7 mouse cellular contexts compared by ENCODE assay signal in genomic region chr14:11555061-11555501, GRCm38 (mm10). TPM values are rescaled to one million over a fixed set of nuclear protein-coding genes. Genes with fewer than 3 reads are reported as not detected.
A peak's percentile ranks its signal among the peaks of the same experiment; 100 is the strongest.
DNase-seq lines count a peak whose midpoint lies in the region; ATAC-seq and TF ChIP-seq lines count a peak whose summit lies in the region.

No protein-coding gene starts in this region.

- DNase-seq in testis, postnatal 14 days (ENCODE audit: low spot score): no peak
- DNase-seq in limb, embryonic 11.5 days (ENCODE audit: low spot score): peak; percentile 66

- peaks cover 20% of the 10 kb centered on the region for H3K4me1 ChIP-seq in testis, adult 2 months (ENCODE audit: control insufficient read depth, insufficient read depth, low read length)
- 0 out of 2 replicates have a peak, but pooled peaks cover 1% of the 10 kb centered on the region for H3K4me1 ChIP-seq in cortical plate, adult 2 months (ENCODE audit: control insufficient read depth, insufficient read depth, low read length)
- peaks cover 17% of the 10 kb centered on the region for H3K4me1 ChIP-seq in heart, embryonic 15.5 days (replicated peaks)
- H3K4me1 ChIP-seq in limb, embryonic 11.5 days (ENCODE audit: control insufficient read depth, insufficient read depth, low read length): peaks cover 11% of the 10 kb centered on the region; the same call in 1 of the 2 replicates
- H3K4me1 ChIP-seq in midbrain, embryonic 16.5 days (ENCODE audit: control insufficient read depth, insufficient read depth, low read length): peaks cover 19% of the 10 kb centered on the region

- ATAC-seq in heart, embryonic 15.5 days (replicated peaks; ENCODE audit: insufficient number of reproducible peaks, insufficient read depth, low FRiP score, low read depth): no peak
- no peak for ATAC-seq in limb, embryonic 11.5 days (ENCODE audit: insufficient number of reproducible peaks, low FRiP score, low TSS enrichment, low read depth)
- peak; percentile 9; the same call in 1 of the 2 replicates for ATAC-seq in midbrain, embryonic 16.5 days
- no peak for ATAC-seq in inflammation-experienced regulatory T-cells, adult 6 months

- no peak for TF ChIP-seq CTCF in testis, adult 2 months (IDR thresholded peaks at IDR 0.05; ENCODE audit: control insufficient read depth, insufficient read depth, insufficient replicate concordance, low read depth, low read length)
- TF ChIP-seq CTCF in cortical plate, adult 2 months (IDR thresholded peaks at IDR 0.05; ENCODE audit: extremely low read depth, insufficient read depth, low read length): no peak

- peak overlapping the region; percentile 90 for H3K4me2 ChIP-seq in heart, embryonic 15.5 days
- H3K4me2 ChIP-seq in limb, embryonic 11.5 days (ENCODE audit: low read depth, severe bottlenecking): peak overlapping the region; percentile 95
- H3K4me2 ChIP-seq in midbrain, embryonic 16.5 days (ENCODE audit: low read length): peak overlapping the region; percentile 88

- H3K27ac ChIP-seq in testis, adult 2 months (ENCODE audit: control insufficient read depth, insufficient read depth, low read depth, low read length): peak overlapping the region; percentile 62
- H3K27ac ChIP-seq in cortical plate, adult 2 months (ENCODE audit: insufficient read depth, low read length): peak overlapping the region; percentile 87
- H3K27ac ChIP-seq in heart, embryonic 15.5 days: peak overlapping the region; percentile 99
- peak overlapping the region; percentile 99; the same call in 1 of the 2 replicates for H3K27ac ChIP-seq in limb, embryonic 11.5 days (replicated peaks; ENCODE audit: low read depth, low read length)
- peak overlapping the region; percentile 97 for H3K27ac ChIP-seq in midbrain, embryonic 16.5 days (ENCODE audit: low read length)

- no peaks in the 10 kb centered on the region for H3K36me3 ChIP-seq in testis, adult 2 months (ENCODE audit: control insufficient read depth, insufficient read depth, low read length)
- H3K36me3 ChIP-seq in heart, embryonic 15.5 days: no peaks in the 10 kb centered on the region
- no peaks in the 10 kb centered on the region for H3K36me3 ChIP-seq in limb, embryonic 11.5 days (ENCODE audit: control insufficient read depth, insufficient read depth, low read length)
- no peaks in the 10 kb centered on the region for H3K36me3 ChIP-seq in midbrain, embryonic 16.5 days (ENCODE audit: control insufficient read depth, insufficient read depth, low read length)

- peak overlapping the region; percentile 83 for H3K4me3 ChIP-seq in testis, adult 2 months (ENCODE audit: control insufficient read depth, low read depth, low read length)
- H3K4me3 ChIP-seq in cortical plate, adult 2 months (ENCODE audit: insufficient read depth, low read length): peak overlapping the region; percentile 87
- peak overlapping the region; percentile 89 for H3K4me3 ChIP-seq in heart, embryonic 15.5 days
- peak overlapping the region; percentile 85 for H3K4me3 ChIP-seq in limb, embryonic 11.5 days (ENCODE audit: low read depth, low read length)
- peak overlapping the region; percentile 87 for H3K4me3 ChIP-seq in midbrain, embryonic 16.5 days (ENCODE audit: low read depth, low read length)

- whole genome bisulfite sequencing in heart, embryonic 15.5 days: under 1% methylated on average over 17 of the region's 17 CpGs
- WGBS in limb, embryonic 11.5 days: 0% methylated on average over 17 of the region's 17 CpGs
- under 1% methylated on average over 17 of the region's 17 CpGs for WGBS in midbrain, embryonic 16.5 days

- H3K9me3 ChIP-seq in heart, embryonic 15.5 days (replicated peaks): no peaks in the 10 kb centered on the region
- H3K9me3 ChIP-seq in limb, embryonic 11.5 days (ENCODE audit: control insufficient read depth, low read length): no peaks in the 10 kb centered on the region
- H3K9me3 ChIP-seq in midbrain, embryonic 16.5 days (replicated peaks; ENCODE audit: control insufficient read depth, low read length, poor library complexity, severe bottlenecking): no peaks in the 10 kb centered on the region

- H3K9ac ChIP-seq in heart, embryonic 15.5 days: peak overlapping the region; percentile 92
- H3K9ac ChIP-seq in limb, embryonic 11.5 days (ENCODE audit: low read length): peak overlapping the region; percentile 94
- peak overlapping the region; percentile 87 for H3K9ac ChIP-seq in midbrain, embryonic 16.5 days (ENCODE audit: low read depth, low read length)

- TF ChIP-seq POLR2A in testis, adult 2 months (IDR thresholded peaks at IDR 0.05; ENCODE audit: control insufficient read depth, low read depth, low read length): no peak
- no peak for TF ChIP-seq POLR2A in cortical plate, adult 2 months (IDR thresholded peaks at IDR 0.05; ENCODE audit: extremely low read depth, insufficient read depth, low read length)

- no peaks in the 10 kb centered on the region; the same call in 1 of the 2 replicates for H3K27me3 ChIP-seq in testis, adult 2 months (ENCODE audit: control insufficient read depth, insufficient read depth, low read length)
- no peaks in the 10 kb centered on the region for H3K27me3 ChIP-seq in heart, embryonic 15.5 days
- H3K27me3 ChIP-seq in limb, embryonic 11.5 days (ENCODE audit: control insufficient read depth, insufficient read depth, low read length): no peaks in the 10 kb centered on the region
- no peaks in the 10 kb centered on the region for H3K27me3 ChIP-seq in midbrain, embryonic 16.5 days (ENCODE audit: control insufficient read depth, insufficient read depth, low read depth, low read length)

RNA-seq across cellular contexts. Expression of gene Ptprg, which starts 1.7 kb away (rescaled TPM):
- polyA plus RNA-seq in testis, adult 2 months (2012; rRNA removed): 6.9 and 12.1 TPM in 2 replicates
- polyA plus RNA-seq in cortical plate, adult 2 months (2012; rRNA removed): 27.9 and 31.0 TPM in 2 replicates
- 16.4 and 17.3 TPM in 2 replicates for polyA plus RNA-seq in heart, embryonic 15.5 days (2015; fragmentation: Nextera tagmentation; extraction: Ambion mirVana)
- 33.8 and 37.8 TPM in 2 replicates for polyA plus RNA-seq in limb, embryonic 11.5 days (2014; fragmentation: Nextera tagmentation; extraction: Ambion mirVana)
- polyA plus RNA-seq in midbrain, embryonic 16.5 days (2015; fragmentation: Nextera tagmentation; extraction: Ambion mirVana): 37.6 and 40.6 TPM in 2 replicates
- polyA plus RNA-seq in inflammation-experienced regulatory T-cells, adult 6 months (2017; shearing (Covaris generic)): under 1 TPM in 1 of 3 experiments, not detected in 2; 0.24 TPM
